Mouse (Mus musculus): ENCODE data around the gene Gm10570. TPM values are rescaled to one million over a fixed set of nuclear protein-coding genes. Genes with fewer than 3 reads are reported as not detected.

The Gm10570 gene
- total and polyA plus RNA-seq, 3 experiments = not detected

DNA sequence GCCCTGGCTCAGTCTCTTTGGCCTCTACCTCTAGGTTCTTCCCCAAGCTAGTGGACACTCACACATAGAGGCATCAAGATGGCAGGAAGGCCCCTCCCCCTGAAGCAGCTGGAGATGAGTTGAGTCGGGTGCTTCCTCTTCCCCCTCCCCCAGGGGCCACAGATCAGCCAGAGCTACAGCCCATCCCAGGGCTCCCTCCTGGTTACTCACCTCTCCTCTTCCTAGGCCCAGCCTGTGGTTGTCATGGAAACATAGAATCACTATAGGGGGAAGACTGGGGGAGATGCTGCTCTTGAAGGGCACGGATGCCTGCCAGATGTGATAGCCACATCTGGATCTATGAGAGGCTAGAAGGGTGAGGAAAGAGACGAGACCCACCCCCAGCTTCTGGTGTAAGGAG, 3.7 kb downstream of the Gm10570 start:
- in situ Hi-C loops (cut with MboI; ENCODE audit: low pct_ligation_motif_present, low pct_unique_long_range_greater_than_20kb, low sequenced_read_pairs) (no loop called here), dilution Hi-C loops (cut with MboI; ENCODE audit: extremely low pct_ligation_motif_present, extremely low pct_unique_long_range_greater_than_20kb, low sequenced_read_pairs) (no loop called here)
- peaks cover 17% of the 10 kb centered on the region for H3K27me3 ChIP-seq (replicated peaks)
- H3K79me2 ChIP-seq (replicated peaks; ENCODE audit: control insufficient read depth, extremely low read depth, insufficient read depth, poor library complexity, severe bottlenecking) = no peaks in the 10 kb centered on the region
- H3K9me3 ChIP-seq (replicated peaks; ENCODE audit: low read length) = no peaks in the 10 kb centered on the region
- peaks cover 0 to 19% of the 10 kb centered on the region in 2 experiments; a peak in 2 of 4 replicates for H3K4me1 ChIP-seq (ENCODE audit: control insufficient read depth in 1 of 2, insufficient read depth in 2 of 2)
- no peak overlapping the region for H3K9ac ChIP-seq (ENCODE audit: insufficient read depth, low read depth)
- TF ChIP-seq TBP (conservative IDR thresholded peaks at IDR 0.05; ENCODE audit: low read depth, low read length) = no peak
- TF ChIP-seq POLR2A (IDR thresholded peaks at IDR 0.05; ENCODE audit: low read depth, low read length) = no peak
- no peak for TF ChIP-seq ZC3H11A (IDR thresholded peaks at IDR 0.05; ENCODE audit: low read depth, low read length)
- TF ChIP-seq NRF1 (IDR thresholded peaks at IDR 0.05; ENCODE audit: low read depth, low read length) = no peak
- no peak for TF ChIP-seq MAZ (IDR thresholded peaks at IDR 0.05; ENCODE audit: low read depth, low read length)
- no peak for TF ChIP-seq IRF4 (IDR thresholded peaks at IDR 0.05; ENCODE audit: low read depth, low read length)
- TF ChIP-seq USF1 (IDR thresholded peaks at IDR 0.05; ENCODE audit: low read depth, low read length) = no peak
- DNase-seq (ENCODE audit: extremely low read depth) = peak; percentile 17
- H3K4me3 ChIP-seq (replicated peaks in 1 of 3; ENCODE audit: low read depth in 2 of 3, low read length in 2 of 3, poor library complexity in 1 of 3) = no peak overlapping the region
- no peak overlapping the region for H3K4me2 ChIP-seq (ENCODE audit: insufficient read depth, low read depth, poor library complexity, severe bottlenecking)
- no peak overlapping the region for H3K27ac ChIP-seq (ENCODE audit: insufficient read depth, low read depth)
- H3K36me3 ChIP-seq (replicated peaks in 1 of 2; ENCODE audit: control insufficient read depth in 1 of 2, insufficient read depth in 1 of 2, low read length in 1 of 2) = no peaks in the 10 kb centered on the region

DNA sequence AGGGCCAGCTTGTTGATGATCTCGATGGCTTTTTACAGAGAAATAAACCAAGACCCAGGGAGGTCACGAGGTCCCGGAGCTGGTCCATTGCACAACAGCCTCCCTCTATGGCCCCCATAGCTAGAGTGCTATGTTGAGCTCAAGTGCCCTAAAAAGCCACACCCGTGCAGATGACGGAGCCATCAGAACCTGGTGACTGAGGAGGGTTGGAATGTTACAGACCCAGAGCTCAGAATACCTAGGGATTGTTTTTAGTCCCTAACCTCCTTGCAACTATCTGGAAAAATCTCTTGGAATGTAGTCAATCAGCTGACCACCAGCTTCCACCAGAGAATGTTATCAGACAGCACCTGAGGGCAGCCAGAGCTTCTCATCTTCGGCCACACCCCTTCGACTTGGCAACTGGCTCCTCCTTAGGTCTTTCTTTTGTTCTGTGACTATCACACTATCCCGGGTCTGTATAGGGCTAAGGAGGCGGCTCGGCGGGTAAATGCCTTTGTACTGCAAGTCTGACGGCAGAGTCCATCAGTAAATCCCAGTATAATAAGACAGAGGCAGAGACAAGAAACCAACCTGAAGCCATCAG, 6.1 kb downstream of the Gm10570 start:
- dilution Hi-C loops (cut with MboI; ENCODE audit: extremely low pct_ligation_motif_present, extremely low pct_unique_long_range_greater_than_20kb, low sequenced_read_pairs) = no loop called here
- Histone ChIP-seq H3K9ac (ENCODE audit: insufficient read depth, low read depth) (no peak overlapping the region), H3K9me3 (replicated peaks; ENCODE audit: low read length) (no peaks in the 10 kb centered on the region), H3K79me2 (replicated peaks; ENCODE audit: control insufficient read depth, extremely low read depth, insufficient read depth, poor library complexity, severe bottlenecking) (no peaks in the 10 kb centered on the region), H3K4me1 (ENCODE audit: control insufficient read depth in 1 of 2, insufficient read depth in 2 of 2) (peaks cover 0 to 19% of the 10 kb centered on the region in 2 experiments; a peak in 2 of 4 replicates), H3K27me3 (replicated peaks) (peaks cover 19% of the 10 kb centered on the region), H3K36me3 (replicated peaks in 1 of 2; ENCODE audit: control insufficient read depth in 1 of 2, insufficient read depth in 1 of 2, low read length in 1 of 2) (no peaks in the 10 kb centered on the region), H3K27ac (ENCODE audit: insufficient read depth, low read depth) (no peak overlapping the region), H3K4me3 (replicated peaks in 1 of 3; ENCODE audit: low read depth in 2 of 3, low read length in 2 of 3, poor library complexity in 1 of 3) (no peak overlapping the region), H3K4me2 (ENCODE audit: insufficient read depth, low read depth, poor library complexity, severe bottlenecking) (no peak overlapping the region)
- TF ChIP-seq ZNF384 (IDR thresholded peaks at IDR 0.05; ENCODE audit: low read depth, low read length) (no peak), RCOR1 (conservative IDR thresholded peaks at IDR 0.05; ENCODE audit: low read depth, low read length) (no peak), ZC3H11A (IDR thresholded peaks at IDR 0.05; ENCODE audit: low read depth, low read length) (no peak), ZMIZ1 (IDR thresholded peaks at IDR 0.05; ENCODE audit: low read depth, low read length) (no peak), PAX5 (IDR thresholded peaks at IDR 0.05; ENCODE audit: low read length) (no peak), UBTF (IDR thresholded peaks at IDR 0.05; ENCODE audit: low read depth, low read length) (no peak), USF2 (conservative IDR thresholded peaks at IDR 0.05; ENCODE audit: low read depth, low read length) (no peak), CHD1 (IDR thresholded peaks at IDR 0.05; ENCODE audit: low read depth, low read length) (no peak), ZKSCAN1 (IDR thresholded peaks at IDR 0.05; ENCODE audit: borderline replicate concordance, low read depth, low read length) (no peak), EP300 (IDR thresholded peaks at IDR 0.05; ENCODE audit: low read length) (no peak)
- no peak for DNase-seq (ENCODE audit: extremely low read depth)
- in situ Hi-C loops (cut with MboI; ENCODE audit: low pct_ligation_motif_present, low pct_unique_long_range_greater_than_20kb, low sequenced_read_pairs) = no loop called here
